Mouse (Mus musculus) C2C12 (cell line): ENCODE measurements around the gene Gm21244.
"Not testable (repeated sequence)": the region's sequence is repeated elsewhere in the genome, so short reads cannot be mapped to it uniquely, and the experiment has no call there.

Experiments used
- CEBPB ChIP-seq: IDR thresholded peaks from one replicate; pipeline ENCODE4 v1.6.1; 2011; ENCODE audit warnings: low read depth, mild to moderate bottlenecking, control low read depth, moderate library complexity
- CTCF ChIP-seq: IDR thresholded peaks from one replicate; pipeline ENCODE4 v1.5.1; 2011; ENCODE audit not compliant: control insufficient read depth, insufficient read depth, insufficient read length

DNA sequence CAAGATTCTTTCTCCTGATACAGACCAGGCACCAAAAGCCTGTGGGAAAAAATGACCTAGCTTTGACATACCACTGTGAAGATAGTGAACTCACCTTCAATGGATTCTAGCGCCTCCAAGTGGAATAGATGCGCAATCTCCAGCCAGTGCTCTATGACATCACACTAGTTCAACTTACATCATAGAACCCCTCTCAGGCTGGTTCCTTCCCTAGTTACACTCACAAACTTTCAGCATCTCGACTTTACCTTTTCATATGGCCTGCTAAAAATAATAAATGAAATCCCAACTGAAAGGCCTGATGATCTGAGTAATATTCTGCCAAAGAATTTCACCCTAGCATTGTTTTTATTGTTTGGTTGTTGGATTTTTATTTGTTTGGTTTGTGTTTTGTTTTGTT is at the start of gene Gm21244:
- not testable (repeated sequence) for TF ChIP-seq CEBPB, CTCF
